Mouse (Mus musculus): ENCODE data around the gene Pbx1. TPM values are rescaled to one million over a fixed set of nuclear protein-coding genes. Genes with fewer than 3 reads are reported as not detected.

Gene Pbx1
- polyA plus RNA-seq, 1 experiment: 332 TPM

DNA sequence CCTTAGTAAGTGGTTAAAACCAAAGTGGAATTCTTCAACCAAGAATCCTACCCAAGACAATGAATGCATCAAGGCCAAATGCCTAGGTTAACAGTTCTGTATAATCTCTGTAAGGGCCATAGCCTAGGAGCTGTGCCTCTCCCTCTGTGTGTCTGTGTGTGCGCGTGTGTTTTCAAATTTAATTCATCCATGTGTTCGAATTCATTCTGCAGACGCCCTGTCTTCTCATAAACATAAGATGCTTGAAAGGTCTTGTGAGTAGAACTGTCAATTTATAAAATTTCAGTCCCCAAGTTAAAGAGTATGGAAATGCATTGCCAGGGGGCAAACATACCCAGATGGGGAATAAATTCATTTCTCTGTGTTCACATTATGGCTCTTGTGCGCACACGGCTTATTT, 3.8 kb downstream of the Pbx1 start:
- WGBS: 20% methylated on average over 6 of the region's 6 CpGs
- TF ChIP-seq POLR2A (IDR thresholded peaks at IDR 0.05; ENCODE audit: insufficient read depth, low read depth, low read length) (no peak), CTCF (IDR thresholded peaks at IDR 0.05; ENCODE audit: insufficient read depth, low read depth, low read length) (no peak)

DNA sequence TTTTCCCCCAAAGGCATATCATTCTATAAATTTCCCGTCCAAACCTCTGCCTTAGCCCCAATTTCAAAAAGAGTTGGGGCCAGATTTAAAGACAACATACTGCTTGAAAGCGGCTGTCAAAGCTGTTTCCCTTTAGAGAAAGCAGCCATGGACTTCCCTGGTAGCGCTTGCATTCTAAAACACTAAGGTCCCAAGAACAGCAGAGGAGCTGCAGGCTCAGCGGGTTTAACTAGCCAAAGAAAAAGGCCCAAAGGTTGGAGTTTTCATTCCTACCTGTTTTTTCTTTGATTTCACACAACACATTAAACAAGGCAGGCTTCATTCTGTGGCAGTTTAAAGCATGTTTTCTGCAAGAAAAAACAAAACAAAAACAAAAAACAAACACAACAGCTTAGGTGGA, 4.5 kb downstream of the Pbx1 start:
- H3K4me1 ChIP-seq (ENCODE audit: control insufficient read depth, insufficient read depth, low read length): peaks cover 4% of the 10 kb centered on the region
- WGBS: 15% methylated on average over 4 of the region's 4 CpGs
- peak overlapping the region; percentile 47 for H3K4me3 ChIP-seq (ENCODE audit: insufficient read depth, low read depth, low read length)
- peak overlapping the region; percentile 99 for H3K27ac ChIP-seq (ENCODE audit: insufficient read depth, low read depth, low read length)
- no peak for TF ChIP-seq CTCF (IDR thresholded peaks at IDR 0.05; ENCODE audit: insufficient read depth, low read depth, low read length)
- TF ChIP-seq POLR2A (IDR thresholded peaks at IDR 0.05; ENCODE audit: insufficient read depth, low read depth, low read length): no peak

More for the DNA sequence above, 3.8 kb downstream of the Pbx1 start:
- H3K27ac ChIP-seq (ENCODE audit: insufficient read depth, low read depth, low read length): peak overlapping the region; percentile 99
- peak overlapping the region; percentile 7; the same call in 1 of the 2 replicates for H3K4me3 ChIP-seq (ENCODE audit: insufficient read depth, low read depth, low read length)
- H3K4me1 ChIP-seq (ENCODE audit: control insufficient read depth, insufficient read depth, low read length): peaks cover 2% of the 10 kb centered on the region; the same call in 1 of the 2 replicates

DNA sequence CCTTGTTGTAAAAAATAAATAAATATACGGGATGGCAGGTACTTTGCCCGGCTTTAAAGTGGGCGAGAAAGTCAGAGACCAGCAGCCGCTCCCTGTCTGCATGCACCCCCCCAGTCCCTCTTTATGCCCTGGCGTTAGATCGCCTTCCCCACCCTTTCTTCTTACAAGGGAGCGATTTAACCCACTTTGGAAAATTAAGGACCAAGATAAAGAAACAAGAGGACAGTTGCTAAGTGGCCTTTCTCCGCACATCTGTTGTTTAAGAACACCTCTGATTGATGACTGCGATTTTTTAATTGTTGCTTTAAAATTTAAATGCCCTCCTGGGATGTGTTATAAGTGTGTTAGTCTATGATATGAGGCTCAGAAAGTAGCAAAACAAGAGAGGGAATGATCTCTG, 5.2 kb downstream of the Pbx1 start:
- H3K4me1 ChIP-seq (ENCODE audit: control insufficient read depth, insufficient read depth, low read length): peaks cover 11% of the 10 kb centered on the region
- peak overlapping the region; percentile 53 for H3K4me3 ChIP-seq (ENCODE audit: insufficient read depth, low read depth, low read length)
- WGBS: 12% methylated on average over 9 of the region's 9 CpGs
- TF ChIP-seq CTCF (IDR thresholded peaks at IDR 0.05; ENCODE audit: insufficient read depth, low read depth, low read length) (no peak), POLR2A (IDR thresholded peaks at IDR 0.05; ENCODE audit: insufficient read depth, low read depth, low read length) (no peak)
- H3K27ac ChIP-seq (ENCODE audit: insufficient read depth, low read depth, low read length): peak overlapping the region; percentile 99

DNA sequence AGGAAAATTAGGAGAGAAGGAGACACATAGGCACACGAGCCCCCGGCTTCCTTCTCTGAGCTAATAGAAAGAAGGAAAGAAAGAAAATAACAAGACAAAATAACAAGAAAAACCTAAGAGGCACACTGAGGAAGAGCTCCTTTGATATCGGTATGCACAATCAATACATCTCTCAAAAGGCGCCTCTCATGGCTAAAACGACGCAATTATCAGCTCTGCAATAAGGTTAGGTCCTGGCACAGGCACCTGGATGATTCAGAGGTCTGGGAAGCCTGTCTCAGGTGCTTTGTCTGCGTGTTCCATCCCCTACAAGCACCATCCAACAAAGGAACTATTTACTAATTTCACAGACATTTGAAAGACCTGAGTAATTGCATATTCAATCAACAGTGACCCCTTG, 5.8 kb downstream of the Pbx1 start:
- TF ChIP-seq POLR2A (IDR thresholded peaks at IDR 0.05; ENCODE audit: insufficient read depth, low read depth, low read length) (no peak), CTCF (IDR thresholded peaks at IDR 0.05; ENCODE audit: insufficient read depth, low read depth, low read length) (no peak)
- 14% methylated on average over 7 of the region's 7 CpGs for WGBS
- H3K27ac ChIP-seq (ENCODE audit: insufficient read depth, low read depth, low read length): peak overlapping the region; percentile 99
- H3K4me1 ChIP-seq (ENCODE audit: control insufficient read depth, insufficient read depth, low read length): peaks cover 11% of the 10 kb centered on the region
- H3K4me3 ChIP-seq (ENCODE audit: insufficient read depth, low read depth, low read length): peak overlapping the region; percentile 60

DNA sequence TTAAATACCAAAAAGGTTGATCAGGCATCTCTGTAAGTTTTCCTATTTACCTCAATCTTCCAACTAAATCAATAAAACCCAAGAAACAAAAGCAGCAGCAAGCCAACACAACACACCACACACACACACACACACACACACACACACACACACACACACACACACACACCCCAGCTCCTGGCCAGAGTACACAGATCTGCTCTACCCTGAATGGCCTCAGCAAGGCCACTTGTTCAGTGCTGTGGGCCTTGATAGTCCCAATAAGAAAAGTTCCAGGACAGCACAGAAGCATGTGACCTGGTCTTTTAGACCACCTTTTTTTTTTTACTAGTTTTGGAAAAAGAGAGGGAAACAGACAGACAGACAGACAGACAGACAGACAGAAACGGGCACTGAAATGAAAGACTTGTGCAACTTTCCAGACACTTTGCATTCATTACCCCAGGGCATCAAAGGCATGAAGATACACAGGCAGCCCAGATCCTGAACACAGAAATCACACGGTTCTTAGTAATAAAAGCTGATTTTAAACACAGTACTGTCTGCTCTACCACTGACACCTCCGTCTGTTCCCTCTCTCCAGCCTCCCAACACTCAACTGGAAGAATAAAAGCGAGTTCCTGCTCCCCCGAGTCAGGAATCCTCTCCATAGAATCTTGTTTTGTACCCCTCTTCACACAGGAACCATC, 6.9 kb downstream of the Pbx1 start:
- WGBS: 17% methylated on average over 5 of the region's 5 CpGs
- Histone ChIP-seq H3K4me3 (ENCODE audit: insufficient read depth, low read depth, low read length) (peak overlapping the region; percentile 48), H3K4me1 (ENCODE audit: control insufficient read depth, insufficient read depth, low read length) (peaks cover 11% of the 10 kb centered on the region), H3K27ac (ENCODE audit: insufficient read depth, low read depth, low read length) (peak overlapping the region; percentile 99)
- TF ChIP-seq CTCF (IDR thresholded peaks at IDR 0.05; ENCODE audit: insufficient read depth, low read depth, low read length) (no peak), POLR2A (IDR thresholded peaks at IDR 0.05; ENCODE audit: insufficient read depth, low read depth, low read length) (no peak)

DNA sequence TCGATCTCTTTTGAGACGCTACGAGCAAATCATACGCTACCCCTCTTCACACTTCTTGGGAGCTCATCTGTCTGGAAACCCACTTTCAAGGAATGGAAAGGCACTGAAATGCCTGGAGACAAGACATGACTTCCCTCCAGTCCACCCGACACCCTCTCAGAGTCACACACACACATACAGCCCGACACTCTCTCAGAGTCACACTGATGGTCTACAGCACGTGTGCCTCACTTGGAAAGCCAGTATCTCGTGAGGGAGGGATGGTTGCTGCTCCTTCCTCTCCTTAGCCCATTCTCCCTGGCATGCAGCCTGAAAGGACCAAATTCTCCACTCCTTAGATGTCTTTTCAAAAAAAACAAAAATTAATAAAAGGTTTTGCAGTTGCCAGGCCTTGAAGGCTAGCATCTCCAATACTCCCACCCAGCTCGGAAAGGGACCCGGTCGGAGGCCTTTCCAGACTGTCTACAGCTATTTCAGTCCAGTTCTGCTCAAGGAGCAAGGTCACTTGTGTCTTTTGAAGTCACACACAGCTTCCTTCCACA, 8.6 kb downstream of the Pbx1 start:
- 16% methylated on average over 11 of the region's 11 CpGs for WGBS
- peak overlapping the region; percentile 98 for H3K27ac ChIP-seq (ENCODE audit: insufficient read depth, low read depth, low read length)
- peaks cover 14% of the 10 kb centered on the region for H3K4me1 ChIP-seq (ENCODE audit: control insufficient read depth, insufficient read depth, low read length)
- no peak for TF ChIP-seq POLR2A (IDR thresholded peaks at IDR 0.05; ENCODE audit: insufficient read depth, low read depth, low read length)
- no peak for TF ChIP-seq CTCF (IDR thresholded peaks at IDR 0.05; ENCODE audit: insufficient read depth, low read depth, low read length)
- peak overlapping the region; percentile 51 for H3K4me3 ChIP-seq (ENCODE audit: insufficient read depth, low read depth, low read length)

DNA sequence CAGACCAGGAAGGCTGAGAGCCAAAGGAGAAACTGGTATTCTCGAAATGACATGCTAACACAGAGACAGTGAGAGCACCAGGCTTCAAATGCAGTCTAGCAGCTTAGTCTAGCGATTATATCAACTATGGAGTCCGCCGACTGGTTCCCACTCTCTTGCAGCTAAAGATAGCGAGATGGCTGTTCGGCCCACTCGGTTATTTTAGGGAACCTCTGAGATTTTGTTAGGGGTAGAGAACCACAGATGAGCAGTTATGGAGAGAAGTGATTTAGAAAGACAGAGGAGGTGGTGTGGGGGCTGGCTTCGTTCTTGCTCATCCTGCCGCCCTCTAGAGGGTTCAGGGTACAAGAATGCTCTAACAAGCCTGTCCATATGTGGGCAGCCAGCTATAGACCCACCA, 13.2 kb downstream of the Pbx1 start:
- peak overlapping the region; percentile 91 for H3K27ac ChIP-seq (ENCODE audit: insufficient read depth, low read depth, low read length)
- no peak overlapping the region for H3K4me3 ChIP-seq (ENCODE audit: insufficient read depth, low read depth, low read length)
- H3K4me1 ChIP-seq (ENCODE audit: control insufficient read depth, insufficient read depth, low read length): peaks cover 35% of the 10 kb centered on the region
- no peak for TF ChIP-seq POLR2A (IDR thresholded peaks at IDR 0.05; ENCODE audit: insufficient read depth, low read depth, low read length)
- TF ChIP-seq CTCF (IDR thresholded peaks at IDR 0.05; ENCODE audit: insufficient read depth, low read depth, low read length): no peak
- 25% methylated on average over 9 of the region's 9 CpGs for WGBS

DNA sequence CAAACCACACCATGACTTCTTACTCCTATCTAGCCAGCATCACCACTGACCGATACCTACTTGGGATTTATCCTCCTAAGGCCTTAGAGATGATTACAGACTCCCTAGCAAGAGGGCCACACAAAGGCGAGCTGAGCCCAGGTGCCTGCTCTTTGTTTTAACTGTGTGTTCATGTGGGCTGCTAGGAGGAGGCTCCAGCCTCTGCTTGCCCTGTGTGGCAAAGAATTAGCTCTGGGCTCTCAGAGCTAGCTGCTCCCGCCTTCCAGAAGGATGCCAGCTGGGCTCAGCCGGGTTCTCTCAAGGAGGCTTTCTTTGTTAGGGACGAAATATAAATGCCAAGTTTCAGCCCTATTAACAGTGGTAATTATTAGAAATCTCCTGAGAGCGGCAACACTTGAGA, 14.4 kb downstream of the Pbx1 start:
- WGBS: 15% methylated on average over 6 of the region's 6 CpGs
- H3K27ac ChIP-seq (ENCODE audit: insufficient read depth, low read depth, low read length): peak overlapping the region; percentile 85
- no peak overlapping the region for H3K4me3 ChIP-seq (ENCODE audit: insufficient read depth, low read depth, low read length)
- H3K4me1 ChIP-seq (ENCODE audit: control insufficient read depth, insufficient read depth, low read length): peaks cover 35% of the 10 kb centered on the region
- TF ChIP-seq CTCF (IDR thresholded peaks at IDR 0.05; ENCODE audit: insufficient read depth, low read depth, low read length) (no peak), POLR2A (IDR thresholded peaks at IDR 0.05; ENCODE audit: insufficient read depth, low read depth, low read length) (no peak)

DNA sequence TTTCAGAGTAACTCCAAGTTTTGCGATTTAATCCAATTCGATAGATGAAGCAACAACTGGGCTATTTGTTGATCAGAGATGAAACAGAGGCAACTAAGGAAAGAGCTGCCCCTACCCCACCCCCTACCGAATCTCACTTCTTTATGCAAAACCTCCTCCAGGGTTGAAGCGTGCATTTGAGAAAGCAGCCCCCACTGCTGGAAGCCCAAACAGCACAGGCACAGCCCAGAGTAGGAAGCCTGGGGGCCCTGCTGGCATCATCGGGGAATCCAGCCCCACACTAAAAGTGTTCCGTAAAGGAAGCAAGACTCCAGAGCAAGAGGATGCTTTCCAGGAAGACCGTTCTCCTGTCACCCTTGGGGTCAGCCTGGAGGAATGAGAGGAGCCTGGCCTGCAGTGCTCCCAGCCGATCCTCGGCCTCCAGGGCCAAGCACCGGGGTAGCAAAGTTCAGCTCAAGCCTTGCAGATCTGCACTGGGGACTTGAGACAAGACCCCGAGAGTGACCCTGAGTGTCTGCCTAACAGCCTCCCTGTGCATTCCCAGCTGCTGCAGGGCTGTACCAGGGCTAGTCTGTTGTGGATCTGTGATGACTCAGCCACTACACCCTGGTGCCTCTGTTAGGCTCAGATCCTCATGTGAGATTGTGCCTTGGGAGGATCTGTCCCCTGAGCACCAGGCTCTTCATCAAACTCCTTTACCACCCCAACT, 15.2 kb downstream of the Pbx1 start:
- Histone ChIP-seq H3K4me3 (ENCODE audit: insufficient read depth, low read depth, low read length) (peak overlapping the region; percentile 21), H3K27ac (ENCODE audit: insufficient read depth, low read depth, low read length) (peak overlapping the region; percentile 85), H3K4me1 (ENCODE audit: control insufficient read depth, insufficient read depth, low read length) (peaks cover 28% of the 10 kb centered on the region)
- WGBS: 23% methylated on average over 11 of the region's 11 CpGs
- TF ChIP-seq POLR2A (IDR thresholded peaks at IDR 0.05; ENCODE audit: insufficient read depth, low read depth, low read length) (no peak), CTCF (IDR thresholded peaks at IDR 0.05; ENCODE audit: insufficient read depth, low read depth, low read length) (no peak)
